Mouse (Mus musculus) heart, postnatal 0 days (tissue): ENCODE results near the gene Mroh2a.

Source experiments
- CTCF ChIP-seq: IDR thresholded peaks from 2 replicates; pipeline ENCODE4 v1.5.1; 2016; ENCODE audit warnings: antibody characterized with exemption, control low read depth, low read depth
- EP300 ChIP-seq: IDR thresholded peaks from 2 replicates; pipeline ENCODE4 v1.6.1; 2016; ENCODE audit warnings: antibody characterized with exemption, low read depth

GRCm38 (mm10) chr1:88213061-88213460, 13.7 kb upstream of the Mroh2a start:
- TF ChIP-seq CTCF (no peak), EP300 (no peak)
